Mouse (Mus musculus) colon, adult 2 months (tissue): ENCODE results near the gene Spaca1. TPM values are rescaled to one million over a fixed set of nuclear protein-coding genes. Genes with fewer than 3 reads are reported as not detected.

ENCODE experiments used
- polyA plus RNA-seq: library from polyadenylated mRNA; depleted of rRNA; stranded (reverse); fragments of >200 nt; gene quantifications from 2 replicates; pipeline ENCODE4 v1.2.3, GENCODE M21; 2012; rRNA removed

The Spaca1 gene
- polyA plus RNA-seq: 0.09 TPM in 1 of 2 replicates, not detected in the other

GRCm38 (mm10) chr4:34049571-34050255 lies at the start of gene Spaca1:
Gene Spaca1, minus strand, starts transcription at chr4:34050191.

Other genes starting within 250 kb of the Spaca1 start
- gene Cnr1, start 125.6 kb downstream of the Spaca1 start, polyA plus RNA-seq: 0.98 and 1.1 TPM in 2 replicates